Mouse (Mus musculus) adrenal gland, adult (tissue): ENCODE results near the gene Rhoa.

Experiments used
- DNase-seq, 2 experiments: peaks; one replicate each; pipeline ENCODE4 v3.0.0; 2022 to 2023; ENCODE audit warnings: low spot score in 1 of 2; ENCODE audit not compliant: inconsistent age in 2 of 2

The Rhoa gene

DNA sequence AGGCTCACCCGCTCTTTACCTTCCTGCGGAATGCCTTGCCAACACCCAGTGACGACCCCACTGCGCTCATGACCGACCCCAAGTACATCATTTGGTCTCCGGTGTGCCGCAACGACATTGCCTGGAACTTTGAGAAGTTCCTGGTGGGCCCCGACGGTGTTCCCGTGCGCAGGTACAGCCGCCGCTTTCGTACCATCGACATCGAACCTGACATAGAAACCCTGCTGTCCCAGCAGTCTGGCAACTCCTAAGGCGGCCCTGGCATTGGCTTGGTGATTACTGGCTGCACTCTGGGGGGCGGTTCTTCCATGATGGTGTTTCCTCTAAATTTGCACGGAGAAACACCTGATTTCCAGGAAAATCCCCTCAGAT, 33.9 kb downstream of the Rhoa start:
- DNase-seq, result peak in 1 of 2 experiments; percentile 53

DNA sequence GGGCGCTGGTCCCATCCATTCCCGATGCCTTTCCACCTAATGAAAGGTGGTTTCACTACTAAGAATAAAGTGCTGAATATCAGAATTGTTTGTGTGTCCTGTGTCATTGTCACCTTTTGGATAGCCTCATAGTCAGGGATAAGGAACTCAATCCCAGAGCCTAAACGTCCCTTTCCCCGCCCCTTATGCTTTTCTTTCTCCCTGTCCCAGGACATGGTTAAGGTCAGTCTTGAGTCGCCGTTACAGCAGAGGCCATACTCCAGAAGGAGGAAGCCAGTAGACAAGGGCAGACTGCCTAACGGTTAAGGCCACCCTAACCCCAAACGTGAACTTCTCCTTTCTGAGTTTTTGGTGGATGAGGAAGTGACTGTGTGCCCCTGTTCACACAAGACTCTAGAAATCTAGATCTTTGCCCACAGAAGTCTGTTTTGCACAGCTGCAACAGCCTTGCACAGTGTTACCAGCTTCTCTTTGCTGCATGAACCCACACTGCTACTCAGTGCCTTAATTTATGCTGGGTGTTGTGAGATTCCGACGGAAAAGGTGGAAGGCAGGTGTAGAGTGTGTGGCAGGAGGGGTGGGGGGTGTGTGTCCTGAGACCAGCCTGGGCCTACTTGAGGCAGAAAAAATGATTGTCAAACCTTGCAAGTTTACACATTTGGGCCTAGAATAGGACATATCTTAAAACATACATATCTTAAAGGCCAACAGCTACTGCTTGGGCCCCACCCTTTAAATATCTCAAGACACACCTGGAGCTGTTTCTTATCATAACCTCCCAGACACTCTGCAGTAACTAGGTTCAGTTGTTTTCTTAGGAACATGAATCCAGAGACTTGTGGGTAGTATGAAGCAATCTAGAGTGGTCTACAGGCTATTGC, 34.6 kb downstream of the Rhoa start:
- peak; percentile 66 to 89 for DNase-seq

DNA sequence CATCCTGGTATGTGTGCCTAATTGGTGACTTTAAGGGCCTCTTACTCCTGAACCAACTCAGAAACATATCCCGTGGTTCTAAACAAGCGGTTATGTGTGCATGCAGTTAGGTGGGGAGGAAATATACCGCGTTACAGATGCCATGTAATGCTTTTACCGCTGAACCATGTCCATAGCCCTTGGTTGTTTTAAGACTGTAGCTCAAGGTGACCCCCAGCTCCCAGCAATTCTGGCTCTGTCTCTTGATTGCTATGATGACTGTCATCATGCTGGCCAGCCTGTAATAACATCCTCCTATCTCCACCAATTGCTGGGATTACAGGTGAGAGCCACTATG, 35.2 kb downstream of the Rhoa start:
- DNase-seq, result no peak

DNA sequence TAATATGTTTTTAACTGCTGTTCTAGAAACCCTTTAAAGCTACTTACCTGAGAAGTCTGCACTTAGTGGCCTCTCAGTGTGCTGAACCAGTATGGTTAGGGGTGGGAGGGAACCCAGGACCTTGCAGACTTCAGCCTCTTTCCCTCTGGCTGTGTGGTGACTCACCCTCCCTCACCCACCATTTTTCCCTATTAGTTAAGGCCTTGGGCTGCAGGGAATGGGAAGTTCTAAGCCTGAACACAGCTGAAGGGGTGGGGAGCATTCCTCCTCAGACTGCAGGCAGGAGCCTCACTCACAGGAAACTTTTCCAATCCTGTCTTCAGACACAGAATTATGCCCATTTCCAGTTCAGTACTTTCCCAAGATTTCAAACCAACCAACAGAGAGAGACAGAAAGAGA, 35.9 kb downstream of the Rhoa start:
- DNase-seq, result peak; percentile 47 to 77

DNA sequence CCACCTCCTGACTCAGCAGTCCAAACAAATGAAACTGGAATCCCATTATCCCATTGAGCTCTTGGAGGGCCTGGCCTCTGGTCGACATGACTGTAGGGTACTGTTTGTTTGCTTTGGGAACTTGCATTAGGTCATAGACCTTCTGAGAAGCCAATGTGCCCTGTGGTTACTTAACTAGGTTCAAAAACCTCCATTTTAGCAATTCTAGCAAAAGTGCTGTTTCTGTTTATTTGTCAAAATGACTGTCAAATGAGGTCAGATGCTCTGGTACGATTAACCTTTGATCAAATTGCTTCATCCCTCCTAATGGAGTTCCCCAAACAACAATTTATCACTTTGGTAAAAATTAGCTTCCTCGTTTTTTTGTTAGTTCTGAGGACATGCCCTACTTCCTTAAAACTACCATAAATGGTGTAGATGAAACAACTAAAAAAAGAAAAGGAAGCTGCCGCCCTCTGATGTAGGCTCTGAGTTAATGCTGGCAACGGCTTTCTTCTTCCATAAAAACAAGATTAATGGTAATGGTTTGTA, 36.4 kb downstream of the Rhoa start:
- DNase-seq, result peak; percentile 33 to 79

DNA sequence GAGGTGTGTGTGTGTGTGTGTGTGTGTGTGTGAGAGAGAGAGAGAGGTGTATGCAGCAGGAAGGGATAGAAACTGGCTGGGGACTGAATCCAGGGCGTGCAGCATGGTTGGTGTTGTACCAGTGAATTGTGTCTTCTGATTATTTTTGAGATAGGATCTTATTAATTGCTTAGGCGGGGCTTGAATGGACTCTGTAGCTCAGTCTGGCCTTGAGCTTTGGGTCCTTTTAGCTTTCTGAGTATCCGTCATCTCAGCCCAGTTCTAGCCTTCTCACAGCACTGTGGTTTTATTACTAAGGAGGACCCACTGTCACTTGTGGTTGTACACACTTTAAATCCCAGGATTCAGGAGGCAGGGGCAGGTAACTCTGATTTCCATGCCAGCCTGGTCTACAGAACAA, 37.4 kb downstream of the Rhoa start:
- DNase-seq, result peak; percentile 38 to 80

DNA sequence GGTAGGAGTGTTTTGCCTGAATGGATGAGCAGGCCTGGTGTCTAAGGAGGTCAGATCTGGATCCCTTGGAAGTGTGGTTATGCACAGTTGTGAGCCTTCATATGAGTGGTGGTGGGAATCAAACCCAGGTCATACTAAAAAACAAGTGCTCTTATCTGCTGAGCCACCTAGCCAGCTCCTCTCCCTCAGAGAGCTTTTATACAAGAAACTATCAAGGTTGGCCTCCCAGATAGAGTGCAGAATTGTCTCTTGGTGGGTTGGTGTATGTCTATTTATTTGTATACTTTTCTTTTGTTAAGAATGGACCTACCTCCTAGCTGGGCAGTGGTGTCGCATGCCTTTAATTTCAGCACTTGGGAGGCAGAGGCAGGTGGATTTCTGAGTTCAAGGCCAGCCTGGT, 37.9 kb downstream of the Rhoa start:
- no peak for DNase-seq

DNA sequence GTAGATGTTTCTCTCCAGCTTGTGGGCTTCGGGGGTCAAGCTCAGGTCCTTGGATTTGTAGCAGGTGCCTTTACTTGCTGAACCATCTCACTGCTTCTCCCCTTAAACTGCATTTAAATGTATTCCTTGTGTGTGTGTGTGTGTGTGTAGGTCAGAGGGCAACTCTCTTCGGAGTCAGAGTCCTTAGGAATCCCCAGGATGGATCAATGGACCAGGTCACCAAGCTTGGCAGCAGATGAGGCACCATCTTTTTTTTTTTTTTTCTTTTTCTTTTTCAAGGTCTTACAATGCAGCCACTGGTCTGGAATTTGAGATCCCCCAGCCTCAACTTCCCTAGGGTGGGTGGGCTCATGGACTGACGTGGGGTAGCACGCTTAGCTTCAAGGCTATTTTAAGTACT, 38.5 kb downstream of the Rhoa start:
- no peak for DNase-seq

DNA sequence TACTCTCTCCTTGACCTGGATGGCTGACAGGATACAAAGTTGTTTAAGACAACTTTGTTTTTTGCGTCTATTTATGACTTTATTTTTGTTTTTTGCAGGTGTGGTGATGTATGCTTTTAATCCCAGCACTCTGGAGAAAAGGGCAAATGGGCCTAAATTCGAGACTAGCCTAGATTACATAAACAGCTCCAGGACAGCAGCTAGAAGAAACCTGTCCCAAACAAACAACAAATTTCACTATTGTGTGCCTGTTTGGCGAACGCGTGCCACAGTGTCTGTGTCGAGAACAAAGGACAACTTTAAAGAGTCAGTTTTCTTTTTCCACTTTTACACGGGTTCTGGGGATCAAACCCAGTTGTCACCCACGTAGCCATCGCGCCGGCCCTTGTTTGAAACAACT, 41.1 kb downstream of the Rhoa start:
- peak in 1 of 2 experiments; percentile 17 for DNase-seq

DNA sequence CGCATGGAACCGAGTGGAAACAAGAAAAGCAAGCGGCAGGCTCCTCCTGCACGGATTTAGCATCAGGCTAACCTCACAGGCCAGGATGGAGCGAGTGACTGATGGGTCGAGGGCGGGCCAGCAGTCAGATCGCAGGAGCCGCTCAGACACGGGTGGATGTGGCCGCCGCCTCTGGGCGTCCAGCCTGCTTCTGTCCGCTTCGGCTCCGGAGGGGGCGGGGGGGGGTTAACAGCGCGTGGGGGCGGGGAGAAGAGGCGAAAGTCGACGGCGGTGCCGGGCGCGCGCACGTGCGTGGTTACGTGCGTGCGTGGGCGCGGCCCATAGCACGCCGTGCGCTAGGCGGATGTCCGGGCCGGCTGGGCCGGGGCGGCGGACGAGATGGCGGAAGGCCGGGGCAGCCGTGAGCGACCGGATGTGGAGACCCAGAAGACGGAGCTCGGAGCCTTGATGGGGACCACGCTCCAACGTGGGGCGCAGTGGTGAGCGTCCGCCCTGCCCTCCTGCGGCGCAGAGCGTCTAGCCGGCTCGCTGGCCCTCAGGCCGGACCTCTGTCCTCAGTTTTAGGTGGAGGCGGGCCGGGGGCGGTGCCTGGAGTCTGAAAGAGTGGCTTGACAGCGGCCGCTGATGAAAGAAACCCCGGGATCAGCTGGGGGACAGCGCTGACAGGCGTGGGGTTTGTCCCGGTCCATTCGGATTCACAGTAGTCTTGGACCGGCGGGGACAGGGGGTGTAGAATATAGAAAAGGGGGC, 41.8 kb downstream of the Rhoa start, which contains the start of gene Usp4:
Usp4 (plus strand) TSS at position 314 of the 750 bp plus-strand sequence.
- DNase-seq, result peak; percentile 92 to 97

DNA sequence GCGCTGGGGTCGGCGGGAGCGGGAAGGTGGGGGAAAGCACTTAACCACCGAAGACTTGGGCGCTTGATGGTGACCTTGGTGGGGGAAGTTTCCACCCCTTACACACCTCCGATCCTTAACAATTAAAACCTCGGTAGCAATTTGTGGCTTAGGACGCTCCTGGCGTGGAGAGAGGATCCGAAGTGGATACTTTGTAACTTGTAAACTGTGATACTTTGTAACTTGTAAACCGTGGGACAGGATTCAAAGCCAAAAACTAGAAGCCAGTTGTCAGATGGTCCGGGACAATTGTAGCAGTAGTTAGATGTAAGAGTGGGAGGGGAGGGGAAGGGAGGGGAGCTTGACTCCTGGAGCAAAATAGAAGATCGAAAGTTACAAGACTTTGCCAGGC, 42.4 kb downstream of the Rhoa start:
- DNase-seq, result no peak

DNA sequence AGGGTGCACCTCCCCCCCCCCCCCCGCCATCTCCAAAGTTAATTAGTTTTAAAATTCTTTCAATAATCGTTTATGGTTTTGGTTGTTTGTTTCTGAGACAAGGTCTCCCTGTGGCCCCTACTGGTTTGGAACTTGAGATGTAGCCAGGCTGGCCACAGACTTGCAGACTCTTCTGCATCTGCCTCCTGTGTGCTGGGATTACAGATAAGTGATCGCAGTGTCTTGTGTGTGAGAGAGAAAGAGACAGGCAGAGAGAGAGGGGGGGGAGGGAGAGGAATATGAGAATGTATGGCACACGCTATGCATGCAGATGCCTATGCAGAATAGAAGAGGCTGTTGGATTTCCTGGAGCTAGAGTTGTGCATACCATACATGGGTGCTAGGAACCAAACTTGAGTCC, 43.8 kb downstream of the Rhoa start:
- no peak for DNase-seq

DNA sequence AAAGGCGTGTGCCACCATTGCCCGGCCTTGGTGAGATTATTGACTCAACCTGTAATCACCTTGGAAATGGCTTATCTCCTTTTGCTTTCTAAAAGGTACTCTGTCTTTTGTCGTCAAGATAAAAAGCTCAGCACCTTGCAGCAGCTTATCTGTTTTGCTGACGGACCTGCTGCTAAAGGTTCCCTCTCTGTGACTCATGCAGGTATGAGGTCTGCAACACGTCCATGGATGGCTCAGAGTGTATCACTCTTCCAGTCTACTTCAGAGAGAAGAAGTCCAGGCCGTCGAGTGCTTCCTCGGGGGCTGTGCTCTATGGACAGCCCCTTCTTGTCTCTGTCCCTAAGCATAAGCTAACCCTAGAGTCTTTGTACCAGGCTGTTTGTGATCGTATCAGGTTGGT, 72.3 kb downstream of the Rhoa start:
- no peak for DNase-seq

DNA sequence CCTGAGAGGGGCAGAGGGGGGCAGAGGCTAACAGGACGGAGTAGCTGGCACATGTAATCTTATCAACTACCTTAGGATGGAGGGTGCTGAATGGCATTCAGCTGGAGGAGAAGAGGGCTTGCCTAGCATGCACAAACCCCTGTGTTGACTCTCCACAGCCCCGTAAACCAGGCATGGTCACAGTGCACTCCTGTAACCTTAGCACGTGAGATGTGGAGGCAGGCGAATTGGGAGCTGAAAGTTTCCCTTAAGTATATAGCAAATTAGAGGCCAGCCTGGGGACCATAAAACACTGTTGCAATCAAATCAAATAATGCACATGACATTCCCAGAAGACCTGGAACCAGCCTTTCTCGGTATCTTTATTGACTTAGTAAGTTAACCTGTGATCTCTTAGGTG, 72.8 kb downstream of the Rhoa start:
- DNase-seq, result no peak

DNA sequence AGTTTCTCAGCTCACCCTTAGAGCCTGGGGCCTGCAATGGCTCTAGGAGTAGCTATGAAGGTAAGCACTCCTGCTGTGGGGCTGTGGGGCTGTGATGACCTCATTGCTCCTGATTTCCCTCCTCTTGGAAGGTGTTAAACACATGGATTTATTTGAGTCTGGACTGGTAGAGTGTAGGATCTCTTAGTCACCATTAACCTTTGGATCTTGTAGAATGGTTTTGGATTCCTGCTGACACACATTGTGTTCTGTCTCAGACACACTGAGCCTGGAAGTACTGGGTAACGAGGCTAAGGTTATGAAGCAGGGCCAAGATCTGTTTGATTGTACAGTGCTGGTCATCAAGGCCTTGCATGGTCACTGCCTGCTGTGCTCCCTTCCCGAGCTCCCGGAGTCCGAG, 73.4 kb downstream of the Rhoa start:
- no peak for DNase-seq

DNA sequence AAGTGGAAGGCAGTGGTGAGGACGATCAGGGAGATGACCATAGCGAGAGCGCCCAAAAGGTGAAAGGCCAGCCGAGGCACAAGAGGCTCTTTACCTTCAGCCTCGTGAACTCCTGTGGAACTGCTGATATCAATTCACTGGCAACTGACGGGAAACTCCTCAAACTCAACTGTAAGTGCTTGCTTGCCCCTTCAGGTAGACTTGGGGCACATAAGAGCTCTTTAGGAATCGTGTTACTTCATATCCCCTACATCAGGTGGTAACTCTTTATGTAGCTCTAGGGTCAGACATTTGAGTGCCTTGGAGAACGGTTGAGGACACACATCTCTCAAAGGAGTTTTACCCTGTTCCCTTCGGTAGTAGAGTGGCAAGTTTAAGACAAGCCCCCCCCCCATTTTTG, 75.5 kb downstream of the Rhoa start:
- DNase-seq, result no peak

DNA sequence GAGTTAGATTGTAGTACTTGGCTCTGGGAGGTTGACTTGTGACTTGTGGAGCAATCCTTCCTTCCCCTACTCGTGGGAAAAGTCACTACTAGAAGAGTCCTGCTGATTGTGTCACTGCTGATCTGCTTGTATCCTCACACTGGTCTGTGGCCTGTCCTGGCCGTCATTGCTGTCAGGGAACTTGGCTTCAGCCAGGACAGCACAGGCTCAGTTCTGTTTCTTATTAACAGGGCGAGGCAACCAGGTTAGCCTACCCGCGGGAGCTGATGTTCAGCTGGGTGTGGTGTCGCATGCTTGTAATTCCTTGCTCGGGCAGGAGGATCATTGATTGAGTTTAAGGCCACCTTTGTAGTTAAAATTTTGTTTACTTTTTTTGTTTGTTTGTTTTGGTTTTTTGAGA, 79.1 kb downstream of the Rhoa start:
- DNase-seq, result no peak

DNA sequence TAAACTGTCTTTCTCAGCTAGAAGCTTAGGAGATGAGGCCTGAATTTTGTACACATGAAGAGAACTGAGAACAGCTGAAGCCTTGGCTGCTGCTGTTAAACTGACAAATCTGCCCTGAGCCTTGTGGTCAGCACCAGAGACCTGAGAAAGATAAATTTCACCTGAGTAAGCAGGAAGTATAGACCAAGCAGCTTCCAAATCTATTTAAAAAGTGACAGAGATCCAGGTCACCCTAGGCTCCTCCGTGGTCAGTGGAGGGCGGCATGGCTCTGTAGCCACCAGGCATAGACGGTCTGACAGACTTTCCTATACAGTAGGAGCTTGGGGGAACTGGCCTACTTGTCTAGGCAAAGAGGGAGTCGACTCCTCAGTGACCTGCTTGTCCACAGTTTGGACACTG, 80.9 kb downstream of the Rhoa start:
- peak in 1 of 2 experiments; percentile 41 for DNase-seq
